Mouse (Mus musculus) frontal cortex, postnatal 14 days (tissue): ENCODE results near the gene Atg9b.
A peak's percentile ranks its signal among the peaks of the same experiment; 100 is the strongest.

Source experiments
- DNase-seq, 2 experiments: peaks; one replicate each; pipeline ENCODE4 v3.0.0; 2022; ENCODE audit warnings: low spot score in 2 of 2

Gene Atg9b

GRCm38 (mm10) chr5:24350531-24351250, 41.3 kb downstream of the Atg9b start:
- DNase-seq, result no peak

GRCm38 (mm10) chr5:24350073-24350472, 41.9 kb downstream of the Atg9b start:
- no peak for DNase-seq

DNA sequence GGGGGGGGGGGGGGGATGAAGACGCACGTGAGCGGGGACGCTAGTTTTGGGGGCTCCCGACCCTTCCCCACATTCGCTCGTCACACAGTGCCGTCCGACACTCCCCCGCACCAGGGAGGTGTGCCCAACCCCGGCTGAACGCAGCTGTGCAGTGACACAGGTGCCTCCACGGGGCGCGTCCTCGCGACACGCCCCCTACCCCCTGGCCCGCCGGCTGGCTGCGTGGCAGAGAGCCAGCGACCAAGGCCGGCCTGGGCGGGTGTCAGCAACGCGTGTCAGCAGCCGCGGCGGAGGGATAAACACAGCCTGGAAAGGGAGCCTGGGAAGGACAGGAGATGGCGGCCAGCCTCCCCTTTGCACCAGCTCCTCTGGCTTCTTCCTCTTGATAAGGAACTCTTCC, 43.4 kb downstream of the Atg9b start:
- no peak for DNase-seq

GRCm38 (mm10) chr5:24348128-24348527, 43.8 kb downstream of the Atg9b start:
- DNase-seq, result peak in 1 of 2 experiments; percentile 63

GRCm38 (mm10) chr5:24347186-24347875, 44.6 kb downstream of the Atg9b start:
- no peak for DNase-seq

DNA sequence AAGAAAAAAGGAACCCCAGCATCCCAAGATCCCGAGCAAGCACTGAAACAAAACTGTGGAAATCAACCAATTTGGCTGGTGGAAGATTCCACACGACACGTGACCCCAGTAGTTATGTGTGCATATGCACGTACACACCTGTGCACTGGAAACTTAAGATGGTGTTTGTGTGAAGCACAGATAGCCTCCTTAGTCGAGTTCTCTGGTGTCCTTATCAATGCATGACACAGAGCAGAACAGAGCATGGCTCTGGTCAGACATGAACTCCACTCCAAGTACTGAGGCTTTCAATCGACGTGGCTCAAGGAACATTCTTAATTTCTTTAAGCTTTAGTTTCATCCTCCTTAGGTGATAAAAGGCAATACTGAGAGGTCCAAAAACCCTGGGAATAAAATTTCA, 45.6 kb downstream of the Atg9b start:
- no peak for DNase-seq

GRCm38 (mm10) chr5:24344477-24345051, 47.4 kb downstream of the Atg9b start:
- no peak for DNase-seq

- no peak for DNase-seq
Measured at GRCm38 (mm10) chr5:24343977-24344436, 47.9 kb downstream of the Atg9b start.

GRCm38 (mm10) chr5:24343379-24343778, 48.6 kb downstream of the Atg9b start:
- DNase-seq, result no peak

DNA sequence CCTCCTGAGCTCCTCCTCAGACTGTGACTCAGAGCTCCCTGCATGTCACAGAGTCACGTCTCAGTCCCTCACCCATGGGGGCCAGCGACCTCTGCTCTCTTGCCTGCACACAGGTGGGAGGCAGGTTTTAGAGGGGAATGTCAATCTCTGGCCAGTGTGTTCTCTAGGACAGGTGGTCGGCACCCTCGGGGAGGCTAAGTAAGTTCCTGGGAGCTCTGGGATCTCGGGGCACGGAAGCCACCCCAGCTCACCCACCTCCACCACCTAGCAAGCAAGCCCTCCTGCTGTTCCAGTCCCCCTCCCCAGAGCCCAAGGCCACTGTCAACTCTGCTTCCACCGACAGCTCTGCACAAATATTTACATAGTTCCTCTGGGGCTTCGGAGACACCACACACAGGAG, 49.0 kb downstream of the Atg9b start:
- no peak for DNase-seq

GRCm38 (mm10) chr5:24342205-24342963, 49.6 kb downstream of the Atg9b start:
- DNase-seq, result no peak

DNA sequence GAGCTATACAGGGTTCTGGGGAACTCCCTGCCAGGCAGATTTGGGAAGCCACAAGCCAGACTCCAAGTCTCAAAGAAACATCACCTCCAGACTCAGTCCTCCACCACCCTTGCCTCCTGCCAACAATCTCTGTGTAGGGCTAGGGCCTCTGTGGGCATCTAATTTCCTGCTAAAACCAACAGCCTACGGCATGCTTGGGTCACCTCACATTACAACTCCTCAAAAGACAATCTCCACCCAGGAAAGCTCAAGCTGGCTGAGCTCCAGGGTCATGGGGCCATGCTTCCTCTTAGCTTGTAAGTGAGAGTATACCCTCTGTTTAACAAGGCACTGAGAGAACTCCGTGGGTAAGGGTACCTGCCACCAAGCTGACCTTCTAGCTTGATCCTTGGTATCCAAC, 54.1 kb downstream of the Atg9b start:
- no peak for DNase-seq

GRCm38 (mm10) chr5:24337366-24337765, 54.6 kb downstream of the Atg9b start:
- DNase-seq, result no peak

DNA sequence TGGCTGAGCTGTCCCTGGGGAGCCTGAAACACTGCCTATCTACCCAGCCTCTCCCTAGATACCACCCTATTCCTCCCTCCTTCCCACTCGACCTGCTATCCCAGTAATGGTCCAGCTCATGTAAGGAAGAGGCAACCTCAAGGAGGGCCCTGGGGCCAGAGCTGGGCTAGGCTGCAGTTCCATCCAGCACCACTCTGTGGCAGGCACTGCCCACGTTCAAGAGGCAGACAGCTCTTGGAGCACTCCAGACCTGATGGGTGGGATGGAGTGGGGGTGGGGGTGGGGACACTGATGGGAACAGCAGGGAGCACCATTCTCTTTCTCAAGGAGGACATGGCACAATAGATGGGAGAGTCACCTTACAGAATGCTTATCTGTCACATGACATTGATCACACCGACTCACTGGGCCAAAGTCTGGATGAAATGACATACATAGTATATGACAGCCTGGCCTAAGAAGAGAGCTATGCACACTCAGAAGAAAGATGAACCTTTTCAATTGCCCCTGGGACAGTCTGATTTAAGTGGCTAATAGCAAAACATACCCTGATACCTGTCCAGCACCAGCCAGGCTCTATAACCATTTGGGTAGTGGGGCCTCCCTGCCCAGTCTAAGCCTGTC, 55.9 kb downstream of the Atg9b start:
- DNase-seq, result no peak

DNA sequence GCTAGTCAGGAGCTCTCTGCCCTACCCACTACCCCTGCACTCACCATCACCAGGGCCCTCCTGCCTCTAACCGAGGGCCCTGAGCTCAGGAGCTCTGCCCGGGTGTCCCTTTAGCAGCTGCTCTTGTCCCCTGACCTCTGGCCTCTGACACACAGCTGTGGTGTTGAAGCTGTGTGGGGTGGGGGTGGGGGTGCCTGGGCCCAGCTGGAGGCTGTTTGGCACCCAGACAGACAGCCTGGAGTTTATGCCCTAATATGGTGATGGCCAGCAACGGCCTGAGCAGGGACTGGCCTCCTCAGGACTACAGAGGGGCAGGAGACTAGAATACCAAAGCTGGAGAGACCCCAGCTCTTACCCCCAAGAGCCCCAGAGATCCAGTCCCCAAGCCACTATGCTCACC, 57.2 kb downstream of the Atg9b start:
- no peak for DNase-seq
